Mouse (Mus musculus): ENCODE data around the gene Wnt9a.

DNA sequence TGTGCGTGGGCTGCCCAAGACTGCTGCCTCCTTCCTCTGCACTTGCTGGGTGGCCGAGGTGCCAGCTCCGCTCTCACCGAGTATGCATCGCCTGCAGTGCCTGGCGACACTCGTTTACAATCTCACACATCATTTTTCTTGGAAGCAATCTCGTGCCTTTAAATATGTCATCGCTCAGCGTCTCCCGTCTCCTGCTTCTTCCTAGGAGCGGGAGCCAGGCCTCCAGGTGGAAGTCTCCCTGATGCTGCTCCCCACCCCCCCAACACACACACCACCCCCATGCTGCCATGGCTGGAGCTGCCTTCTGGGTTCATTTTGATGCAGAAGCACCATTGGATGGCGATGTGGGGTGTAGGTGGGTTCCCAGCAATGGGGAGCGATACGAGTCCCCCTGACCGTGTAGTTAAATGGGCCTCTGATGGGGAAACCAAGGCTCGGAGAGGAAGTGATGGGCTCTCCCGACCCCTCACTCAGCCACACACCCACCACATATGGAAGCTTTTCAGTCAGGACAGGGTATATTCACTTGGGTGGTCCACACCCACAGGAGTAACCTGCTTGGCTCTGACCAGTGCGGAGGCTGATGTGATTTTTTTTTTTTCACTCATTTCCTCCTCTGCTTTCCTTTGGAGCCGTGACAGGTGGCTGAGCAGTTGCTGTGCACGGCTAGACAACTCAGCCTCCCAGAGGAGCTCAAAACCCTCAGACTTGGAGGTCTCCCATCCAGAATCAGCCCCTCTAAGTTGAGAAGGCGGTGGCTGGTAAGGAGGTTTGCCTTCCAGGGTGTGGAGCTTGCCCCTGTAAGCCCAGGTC, 1.5 kb upstream of the Wnt9a start:
- TF ChIP-seq USF1 (IDR thresholded peaks at IDR 0.05; ENCODE audit: low read depth) (no peak), CTCF (IDR thresholded peaks at IDR 0.05; ENCODE audit: control insufficient read depth, insufficient read depth, insufficient read length) (no peak), MAX (IDR thresholded peaks at IDR 0.05) (no peak), FOSL1 (IDR thresholded peaks at IDR 0.05; ENCODE audit: insufficient read depth, low read length, poor library complexity, severe bottlenecking) (no peak), MYOD1 (IDR thresholded peaks at IDR 0.05; ENCODE audit: control insufficient read depth, insufficient read length, low read depth) (no peak), CEBPB (IDR thresholded peaks at IDR 0.05; ENCODE audit: low read depth) (no peak), MYOG (IDR thresholded peaks at IDR 0.05; ENCODE audit: control insufficient read depth, extremely low read depth, insufficient read length) (no peak)

All from C2C12 (cell line).